Mouse (Mus musculus) 416B (cell line): ENCODE measurements at regions not wholly inside any gene's neighbourhood (a gene's known extent, or its start where the extent isn't known, plus 50 kb on each side); places are given as distances from the start of the nearest gene placed in this dataset.

Experiments used
- DNase-seq: peaks from one replicate; pipeline ENCODE4 v3.0.0; 2011; ENCODE audit warnings: low read depth

DNA sequence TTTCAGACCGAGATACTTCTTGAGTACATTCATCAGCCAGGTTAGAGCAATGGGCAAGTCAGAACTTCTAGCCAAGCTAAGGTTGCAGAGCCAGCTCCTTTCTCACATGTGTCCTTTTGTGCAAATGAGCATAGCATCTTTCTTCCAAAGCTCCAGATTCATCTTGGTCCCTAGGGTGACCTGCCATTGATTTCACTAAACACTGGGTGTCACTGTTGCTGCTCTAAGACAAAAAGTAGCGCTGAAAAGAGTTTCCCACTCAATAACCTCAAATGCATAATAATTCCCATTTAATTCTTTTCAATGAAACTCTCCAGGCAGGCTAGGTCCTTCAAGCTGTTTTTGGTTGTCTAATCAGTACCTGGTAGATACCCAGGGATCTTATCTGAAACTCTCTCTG lies 688.6 kb upstream of the BB014433 start:
- DNase-seq: no peak

DNA sequence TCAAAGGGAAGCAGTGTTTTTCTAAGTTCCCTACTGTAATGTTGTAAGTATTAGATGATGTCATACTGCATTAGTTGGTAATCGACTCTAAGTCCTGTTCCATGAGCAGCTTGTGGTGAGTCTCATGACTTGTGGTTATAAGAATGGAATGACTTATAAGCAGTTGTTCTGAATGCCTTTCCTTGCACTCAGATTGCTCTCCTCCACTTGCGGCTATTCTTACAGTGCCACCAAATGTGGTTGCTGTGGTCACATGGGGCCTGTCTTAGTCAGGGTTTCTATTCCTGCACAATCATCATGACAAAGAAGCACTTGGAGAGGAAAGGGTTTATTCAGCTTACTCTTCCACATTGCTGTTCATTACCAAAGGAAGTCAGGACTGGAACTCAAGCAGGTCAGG lies 685.4 kb upstream of the BB014433 start:
- DNase-seq: peak; percentile 39

DNA sequence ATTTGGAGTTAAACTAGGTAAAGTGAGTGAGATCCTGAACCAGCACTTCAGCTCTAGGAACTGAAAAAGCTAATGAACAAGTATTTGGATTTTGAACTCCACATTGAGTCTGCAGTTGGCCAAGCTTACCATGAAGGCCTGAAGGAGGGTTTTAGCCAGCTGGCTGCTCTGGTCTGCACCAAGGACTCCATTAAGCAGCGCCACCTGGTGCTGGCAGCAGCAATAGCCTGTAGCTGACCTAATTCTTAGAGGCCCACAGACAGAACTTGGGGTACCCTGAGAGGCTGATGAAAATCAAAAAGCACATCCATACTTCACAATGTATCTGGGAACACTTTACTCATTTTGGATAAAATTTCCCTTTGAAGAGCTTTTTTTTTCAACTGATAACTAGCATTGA lies 683.2 kb upstream of the BB014433 start:
- DNase-seq: peak; percentile 24

DNA sequence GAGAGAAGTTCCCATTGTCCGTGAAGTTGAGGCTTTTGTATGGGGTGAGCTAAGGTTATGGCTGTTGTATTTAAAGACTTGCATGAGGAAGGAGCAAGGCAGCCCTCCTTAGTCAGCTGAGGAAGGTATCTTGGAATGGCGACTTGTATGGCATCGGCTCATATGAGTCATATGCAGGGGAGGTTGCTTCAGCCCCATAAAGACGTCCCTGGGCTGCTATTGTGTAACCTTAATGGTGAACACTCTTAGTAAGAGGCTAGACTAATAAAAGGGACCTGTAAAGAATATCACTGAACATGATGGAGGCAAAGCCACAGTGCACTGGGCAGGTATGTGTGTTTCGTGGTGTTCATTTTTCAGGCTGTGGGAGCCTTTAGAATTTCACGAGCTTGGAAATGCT lies 680.4 kb upstream of the BB014433 start:
- no peak for DNase-seq
